Mouse (Mus musculus): ENCODE data around the gene Myo3b.
"Not testable (repeated sequence)": the region's sequence is repeated elsewhere in the genome, so short reads cannot be mapped to it uniquely, and the experiment has no call there.

Gene Myo3b

DNA sequence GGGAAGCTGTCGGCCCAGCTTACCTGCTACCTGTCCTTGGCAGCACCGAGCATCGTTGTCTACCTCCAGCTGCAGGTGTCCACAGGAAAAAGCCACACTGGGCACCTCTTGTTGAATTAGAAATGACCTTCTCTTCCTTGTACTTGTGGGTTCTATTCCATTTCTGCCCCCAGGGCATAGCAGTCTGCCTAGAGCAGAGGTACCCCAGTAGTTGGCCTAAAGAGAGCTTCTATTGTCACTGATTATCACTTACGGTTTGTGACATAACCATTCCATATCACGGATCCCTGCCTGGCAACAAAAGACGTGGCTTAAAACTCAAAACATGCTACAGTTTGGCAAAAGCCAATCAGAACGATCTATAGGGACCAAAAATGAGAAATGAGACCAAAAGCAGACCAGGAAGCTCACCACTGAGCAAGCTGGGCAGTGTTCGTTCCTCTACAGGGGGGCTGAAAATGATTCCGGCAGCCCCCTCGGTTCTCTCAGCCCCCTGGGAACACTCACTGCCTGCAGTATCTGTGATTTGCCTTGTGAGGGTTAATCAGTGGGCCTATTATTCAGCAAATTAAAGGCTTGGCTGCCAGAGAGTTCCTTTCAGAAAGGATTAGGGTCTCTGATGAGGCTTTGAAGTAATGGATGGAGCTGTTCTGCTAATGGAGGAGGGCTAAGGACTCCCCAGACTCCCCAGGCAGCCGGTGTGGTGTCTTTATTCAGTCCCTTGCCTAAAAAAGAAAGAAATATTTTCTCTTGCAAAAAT, 163.1 kb downstream of the Myo3b start:
- DNase-seq = no peak

DNA sequence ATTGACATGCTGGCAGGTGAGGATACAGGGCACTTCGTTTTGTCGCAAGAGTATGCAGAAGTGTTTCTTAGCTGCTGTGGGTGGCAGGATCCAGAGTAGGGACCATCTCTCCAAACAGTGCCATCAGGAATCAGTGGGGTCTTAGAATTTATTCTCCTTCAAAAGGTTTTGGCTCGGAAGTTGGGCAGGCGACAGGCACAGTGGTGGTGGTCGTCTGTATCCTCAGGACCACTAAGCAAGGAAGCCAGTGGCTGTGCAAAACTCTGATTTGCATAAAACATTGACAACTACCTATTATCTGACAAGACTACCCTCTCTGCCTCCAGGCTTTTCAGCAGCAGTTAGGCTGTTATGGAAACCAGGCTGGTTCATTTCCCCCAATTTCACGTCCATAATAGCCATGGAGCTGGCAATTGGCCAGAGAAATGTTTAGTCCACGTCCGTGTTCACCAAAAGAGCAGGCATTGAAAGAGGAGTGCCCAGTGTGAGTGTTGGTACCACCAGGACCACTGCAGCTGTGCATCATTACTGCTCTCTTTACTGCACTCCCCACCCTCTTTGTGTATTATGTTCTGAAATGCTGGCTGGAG, 163.7 kb downstream of the Myo3b start:
- no peak for DNase-seq

DNA sequence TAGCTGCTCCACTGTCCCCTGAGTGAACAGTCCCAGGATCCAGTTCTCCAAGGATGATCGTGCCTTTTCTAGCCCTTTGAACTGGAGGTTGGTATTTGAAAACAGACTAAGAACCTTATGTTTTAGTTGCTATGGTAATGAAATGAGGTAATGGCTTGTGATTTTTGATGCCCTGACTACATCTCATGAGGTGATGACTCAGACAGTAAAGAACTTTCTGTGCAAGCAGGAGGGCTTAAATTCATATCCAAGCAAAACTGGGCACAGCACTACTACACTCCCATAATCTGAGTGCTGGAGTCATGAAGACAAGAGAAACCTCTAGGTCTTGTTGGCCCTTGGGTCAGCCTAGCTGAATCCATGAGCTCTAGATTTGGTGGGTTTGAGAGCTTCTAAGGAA, 169.5 kb downstream of the Myo3b start:
- DNase-seq = no peak

DNA sequence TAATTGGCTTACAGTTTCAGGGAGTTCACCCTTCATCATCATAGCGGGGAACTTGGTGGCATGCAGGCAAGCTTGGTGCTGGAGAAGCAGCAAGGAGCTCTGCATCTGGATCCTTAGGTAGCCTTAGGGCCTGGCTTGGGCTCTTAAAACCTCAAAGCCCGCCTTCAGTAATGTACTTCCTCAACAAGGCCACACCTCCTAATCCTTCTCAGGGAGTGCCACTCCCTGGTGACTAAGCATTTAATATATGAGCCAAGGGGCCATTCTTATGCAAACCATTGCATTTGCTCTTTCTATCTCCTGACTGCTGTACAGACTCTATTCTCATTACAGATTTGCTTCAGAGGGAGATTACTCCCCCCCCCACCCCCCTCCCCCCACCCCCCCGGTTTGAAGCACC, 170.9 kb downstream of the Myo3b start:
- no peak for DNase-seq

DNA sequence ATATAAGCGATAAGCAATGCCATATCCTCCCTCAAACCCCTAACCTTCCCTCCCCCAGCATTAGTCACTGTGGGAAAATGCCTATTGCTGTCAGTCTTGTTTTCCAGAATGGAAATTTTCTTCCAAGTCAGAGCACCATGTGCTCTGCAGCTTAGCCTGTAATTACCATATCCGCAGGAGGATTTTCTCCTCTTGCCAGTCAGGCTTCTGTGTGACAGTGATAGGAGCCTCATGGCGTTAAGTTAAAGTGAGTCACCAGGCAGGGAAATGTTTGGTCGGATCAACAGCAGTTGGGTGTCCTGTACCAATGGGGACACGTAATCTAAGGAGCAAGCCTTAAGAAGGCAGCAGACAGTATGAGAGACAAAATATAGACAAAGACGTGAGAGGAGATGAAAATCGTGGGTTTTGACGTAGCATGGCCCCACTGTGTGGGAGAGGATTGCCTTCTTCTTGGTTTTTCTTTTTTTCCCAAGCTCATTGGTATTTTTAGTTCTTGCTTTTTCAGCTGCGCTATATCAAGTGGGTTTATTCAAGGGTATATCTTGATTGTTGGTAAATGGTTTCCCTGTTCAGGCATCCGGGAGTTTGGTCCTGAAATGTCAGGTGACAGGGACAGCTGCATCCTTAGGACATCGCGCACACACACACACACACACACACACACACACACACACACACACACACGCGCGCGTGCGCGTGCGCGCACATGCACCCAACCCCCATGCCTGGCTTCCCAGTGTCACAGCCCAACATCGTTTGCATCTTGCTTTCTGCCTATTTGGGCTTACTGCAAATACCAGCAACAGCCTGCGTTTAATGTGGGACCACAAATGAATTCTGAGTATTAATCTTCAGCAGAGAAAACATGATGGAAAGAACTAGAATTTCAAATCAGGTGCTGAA, 171.8 kb downstream of the Myo3b start:
- DNase-seq = peak; percentile 75

DNA sequence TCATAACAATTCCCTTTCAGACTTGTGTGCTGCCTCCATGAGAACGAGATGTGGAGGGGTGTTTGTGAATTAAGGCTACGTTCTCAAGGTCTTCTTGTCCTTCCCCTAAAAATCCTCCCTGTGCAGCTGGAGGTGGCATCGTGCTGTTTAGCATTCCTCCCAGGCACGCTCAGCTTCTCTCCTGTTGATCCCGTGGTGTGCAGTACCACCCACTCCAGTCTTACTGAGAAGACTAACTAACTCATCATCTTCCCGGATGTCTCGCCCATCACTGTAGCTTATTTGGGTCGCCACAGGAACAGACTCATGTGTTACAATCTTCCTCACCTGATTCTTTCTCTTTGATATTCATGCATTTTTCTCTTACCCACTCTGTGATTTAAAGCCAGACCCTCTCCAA, 175.5 kb downstream of the Myo3b start:
- peak; percentile 83 for DNase-seq

DNA sequence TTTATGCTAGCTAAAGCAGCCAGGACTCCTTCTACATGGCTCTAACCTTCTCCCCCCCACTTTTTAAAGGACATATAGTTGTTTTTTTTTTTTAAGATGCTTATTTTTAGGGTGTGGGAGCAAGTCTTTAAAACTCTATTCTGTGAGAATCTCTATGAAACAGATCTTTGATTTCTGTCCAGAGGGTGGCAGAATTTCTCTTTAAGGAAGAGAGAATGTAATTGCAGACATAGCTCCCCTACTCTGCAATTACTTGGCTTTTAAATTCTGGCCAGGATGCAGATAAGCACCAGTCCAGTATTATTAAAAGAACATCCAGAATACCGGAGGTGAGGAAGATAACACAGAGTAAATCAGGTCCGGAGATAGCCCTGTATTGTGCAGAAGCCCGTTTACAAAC, 178.9 kb downstream of the Myo3b start:
- DNase-seq = no peak

DNA sequence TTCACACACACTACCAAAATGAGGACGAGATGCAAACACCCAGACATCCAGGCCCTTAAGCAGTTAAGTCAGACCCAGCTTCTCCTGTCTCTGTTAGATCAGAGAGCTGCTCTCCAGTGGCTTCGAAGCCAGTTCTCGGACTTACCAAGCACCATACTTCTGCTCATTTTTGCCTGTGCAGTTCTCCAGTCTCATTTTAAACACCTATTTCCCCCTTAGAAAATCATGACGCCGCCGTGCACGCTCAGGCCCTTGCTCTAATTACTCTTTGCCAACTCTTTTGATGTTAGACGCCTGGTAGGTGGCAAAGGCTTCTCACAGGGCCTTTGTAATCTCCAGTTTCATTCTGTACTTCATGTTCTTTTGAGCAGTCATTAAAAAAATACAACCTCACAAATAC, 179.5 kb downstream of the Myo3b start:
- DNase-seq = no peak

DNA sequence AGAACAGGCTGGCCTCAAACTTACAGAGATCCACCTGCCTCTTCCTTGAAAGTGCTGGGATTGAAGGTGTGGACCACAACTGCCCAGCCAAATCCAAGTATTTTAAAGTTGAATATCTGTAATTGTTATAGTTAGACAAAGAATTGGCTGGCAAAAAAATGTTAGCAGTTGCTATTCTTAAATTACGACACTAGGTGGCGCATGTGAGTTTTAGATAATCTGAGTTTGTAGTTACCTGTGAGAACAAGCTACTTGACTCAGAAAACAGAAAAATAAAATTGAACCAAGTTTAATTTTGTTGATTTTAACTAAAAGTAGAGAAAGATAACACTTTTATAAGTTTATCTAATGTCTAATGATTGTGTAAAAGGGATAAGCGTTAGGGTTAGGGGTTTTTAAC, 187.8 kb downstream of the Myo3b start:
- DNase-seq = no peak

DNA sequence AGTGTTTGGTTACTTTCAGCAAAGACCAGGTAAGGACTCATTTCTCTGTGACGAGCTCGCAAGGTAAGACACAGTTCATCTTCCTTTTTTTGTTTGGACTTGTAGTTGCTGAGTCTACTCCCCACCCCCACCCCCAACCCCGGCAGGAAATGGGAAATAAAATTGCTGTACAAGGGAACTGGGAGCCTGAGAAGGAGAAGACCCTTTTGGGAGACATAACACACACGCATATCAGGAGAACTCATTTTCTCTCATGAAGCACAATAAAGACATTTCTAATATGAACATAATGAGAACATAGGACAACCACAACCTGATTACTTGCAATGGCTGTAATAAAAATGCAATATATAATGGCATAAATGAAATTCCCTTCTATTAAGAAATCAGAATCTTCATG, 195.5 kb downstream of the Myo3b start:
- not testable (repeated sequence) for DNase-seq

DNA sequence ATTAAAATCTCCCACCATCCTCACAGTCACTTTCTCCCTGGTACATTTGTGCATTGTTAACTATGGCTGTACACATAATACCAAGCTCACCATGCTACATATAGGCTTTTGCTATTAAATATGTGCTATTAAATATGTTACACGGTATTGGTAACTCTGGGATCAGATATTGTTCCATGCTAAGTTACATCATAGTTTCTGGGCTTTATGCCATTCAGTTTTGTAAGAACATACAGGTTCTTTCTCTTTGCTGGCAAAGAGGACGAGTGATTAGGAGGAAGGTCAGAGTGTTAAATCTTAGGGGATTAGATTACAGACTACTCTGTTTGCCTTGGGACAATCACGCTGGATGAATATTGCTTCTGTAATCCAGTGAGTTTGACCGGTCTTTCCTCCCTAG, 207.1 kb downstream of the Myo3b start:
- no peak for DNase-seq

DNA sequence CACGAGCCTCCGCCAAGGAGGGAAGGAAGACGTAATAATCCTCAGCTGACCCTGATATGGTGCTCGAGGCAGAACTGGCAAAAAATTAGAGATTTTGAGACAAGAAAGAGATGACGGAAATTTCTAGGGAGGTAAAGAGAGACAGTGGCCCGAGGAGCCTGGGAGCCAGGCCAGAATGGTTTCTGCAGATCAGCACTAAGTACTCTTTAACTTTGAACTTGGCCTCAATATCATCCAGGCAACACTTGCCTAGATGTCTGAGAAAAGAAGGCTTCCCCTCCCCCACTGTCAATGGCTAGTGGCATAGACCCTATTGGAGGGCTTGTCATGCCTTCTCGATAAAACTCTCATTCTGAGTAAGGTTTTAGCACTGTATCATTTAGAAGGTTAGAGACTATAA, 209.7 kb downstream of the Myo3b start:
- no peak for DNase-seq

DNA sequence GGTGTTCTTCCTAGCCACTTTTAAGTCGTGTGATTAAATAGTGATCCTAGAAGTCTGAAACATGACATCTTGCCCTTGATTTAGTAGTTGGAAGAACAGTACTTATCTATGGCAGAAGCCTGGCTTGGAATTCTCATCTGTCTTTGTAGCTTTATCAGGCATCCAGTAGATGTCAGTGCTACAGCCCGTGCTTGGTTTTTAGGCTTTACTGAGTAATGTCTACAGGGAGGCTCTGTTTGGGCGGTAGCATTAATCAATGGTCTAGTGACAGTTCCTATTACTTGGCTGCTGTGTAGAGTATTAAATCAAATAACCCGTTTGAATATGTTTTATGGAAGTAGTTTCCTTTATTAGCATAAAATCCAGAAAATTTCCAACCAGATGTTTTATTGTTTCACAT, 210.9 kb downstream of the Myo3b start:
- no peak for DNase-seq

DNA sequence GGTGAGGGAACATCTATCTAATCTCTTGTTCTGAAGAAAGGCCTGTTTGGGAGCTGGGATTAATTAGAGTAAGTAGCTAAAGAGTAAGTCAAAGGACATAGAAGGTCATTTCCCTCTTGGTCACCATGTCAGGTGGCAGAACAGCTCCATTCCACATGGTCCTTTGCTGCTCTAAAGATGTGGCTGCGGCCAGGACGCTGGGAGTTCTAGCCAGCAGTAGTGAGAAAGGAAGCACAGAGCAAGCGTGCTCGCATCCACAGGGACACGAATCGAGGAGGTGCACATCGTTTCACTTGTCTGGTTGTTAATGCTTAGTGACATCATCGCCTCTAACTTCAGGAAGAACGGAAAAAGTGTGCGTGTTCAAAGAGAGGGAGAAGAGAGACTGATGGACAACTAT, 212.3 kb downstream of the Myo3b start:
- DNase-seq = no peak

DNA sequence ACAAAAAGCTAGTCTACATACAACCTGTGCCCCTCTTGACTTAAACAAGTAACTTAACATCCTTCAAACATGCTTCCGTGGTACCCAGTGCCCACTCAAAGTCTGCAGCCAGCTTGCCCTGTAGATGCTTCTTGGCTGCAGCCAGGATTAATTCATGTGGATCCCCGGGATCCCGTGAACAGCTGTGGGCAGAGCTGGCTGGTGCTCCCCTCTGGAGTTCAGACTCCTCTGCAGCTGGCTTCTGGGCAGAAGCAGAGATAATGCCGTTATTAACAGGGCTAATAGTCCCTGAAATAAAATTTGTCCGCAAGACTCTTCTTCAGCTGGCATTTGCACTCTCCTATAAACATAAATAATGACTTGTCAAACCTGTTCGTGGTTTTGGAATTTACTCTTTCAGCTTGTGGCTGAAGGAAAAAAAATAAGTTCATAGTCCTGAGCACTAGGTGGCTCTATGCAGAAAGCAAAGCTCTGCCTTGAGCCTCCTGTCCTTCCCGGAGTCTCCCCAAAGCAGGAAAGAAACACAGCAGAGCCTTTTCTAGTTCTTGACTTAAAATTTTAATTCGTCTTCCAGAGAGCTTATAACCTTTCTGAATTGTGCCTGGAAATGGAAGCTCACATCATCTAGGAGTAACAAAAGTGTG, 220.6 kb downstream of the Myo3b start:
- DNase-seq = peak; percentile 16

DNA sequence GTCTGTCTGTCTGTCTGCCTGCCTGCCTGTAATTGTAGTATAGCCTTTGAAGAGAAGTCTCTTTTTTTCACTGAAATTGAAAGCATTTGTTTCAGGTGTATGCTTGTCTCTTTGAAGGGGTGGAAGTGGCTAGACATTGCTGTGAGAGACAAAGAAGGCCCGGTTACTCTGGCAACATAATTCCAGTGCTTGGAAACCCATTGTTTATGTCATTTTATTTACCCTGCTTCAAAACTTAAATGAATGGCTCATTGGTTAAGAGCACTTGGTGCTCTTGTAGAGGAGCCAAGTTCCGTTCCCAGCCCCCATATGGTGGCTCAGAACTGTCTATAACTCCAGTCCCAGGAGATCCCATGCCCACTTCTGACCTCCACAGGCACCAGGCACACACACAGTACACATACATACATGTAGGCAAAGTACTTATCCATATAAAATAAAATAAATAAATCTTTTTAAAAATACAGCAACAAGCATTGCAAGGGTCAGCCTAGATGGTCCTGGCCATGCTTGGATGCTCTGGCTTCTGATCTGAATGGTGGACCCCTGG, 221.8 kb downstream of the Myo3b start:
- no peak for DNase-seq

DNA sequence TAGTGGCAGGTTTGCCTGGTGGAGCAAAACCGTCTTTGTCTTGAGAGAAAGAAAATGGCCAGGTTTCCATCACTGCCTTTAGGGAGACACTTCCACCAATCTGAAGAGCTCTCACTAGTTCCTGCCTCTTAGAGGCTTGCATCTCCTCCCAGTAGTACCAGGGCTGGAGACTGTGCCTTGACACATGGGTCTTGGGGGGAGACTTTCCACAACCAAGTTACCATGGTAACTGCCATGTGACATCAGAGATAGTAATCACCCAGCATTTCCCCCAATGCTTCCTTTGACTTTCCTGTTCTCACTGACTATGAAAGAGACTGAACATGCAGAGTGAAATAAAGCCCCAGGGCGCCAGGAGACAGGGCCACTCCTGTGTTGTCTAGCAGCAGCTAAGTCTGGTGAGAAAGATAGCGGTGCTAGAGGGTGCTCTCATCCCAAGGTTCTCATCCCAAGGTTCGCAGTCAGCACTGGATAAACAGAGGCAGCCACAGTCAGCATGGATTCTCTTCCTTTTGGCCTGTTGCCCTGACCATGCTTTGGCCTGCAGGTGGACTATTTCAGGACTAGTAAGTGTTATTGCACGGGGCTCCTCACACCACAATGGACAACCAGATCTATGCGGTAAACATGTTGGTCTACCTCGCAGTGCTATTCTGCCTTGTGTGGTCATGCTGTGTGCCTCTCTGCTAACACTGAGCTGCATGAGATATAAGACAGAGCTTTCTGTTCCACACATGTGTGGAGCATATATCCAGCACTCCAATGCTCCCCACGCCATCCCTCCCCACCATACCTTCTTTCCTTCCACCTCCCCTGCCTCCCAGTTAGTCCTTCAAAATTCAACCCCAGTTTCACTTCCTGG, 223.0 kb downstream of the Myo3b start:
- DNase-seq = no peak

DNA sequence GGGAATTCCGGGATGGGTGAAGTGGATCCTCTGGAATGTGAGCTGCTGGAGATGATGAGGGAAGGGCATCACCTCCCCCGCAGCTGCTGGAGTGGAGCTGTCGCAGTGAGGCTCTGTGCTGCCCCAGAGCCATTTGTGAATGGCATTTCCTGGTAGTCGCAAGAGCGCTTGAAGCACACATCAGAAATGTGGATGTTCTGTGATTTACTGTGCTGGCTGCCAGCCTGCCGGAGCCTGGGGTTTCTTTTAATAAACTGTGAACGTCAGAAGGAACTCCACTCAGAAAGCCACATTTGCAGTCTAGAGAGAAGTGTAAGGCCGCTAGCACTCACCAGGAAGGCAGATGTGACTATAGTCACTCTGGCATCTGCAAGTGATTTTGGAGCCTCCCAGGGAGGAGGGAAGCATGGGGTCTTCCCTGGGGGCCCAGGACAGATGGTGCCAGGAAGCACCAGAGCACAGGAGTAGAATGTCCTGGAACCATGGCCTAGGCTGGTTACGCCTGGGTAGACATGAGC, 223.7 kb downstream of the Myo3b start:
- DNase-seq = peak; percentile 51

DNA sequence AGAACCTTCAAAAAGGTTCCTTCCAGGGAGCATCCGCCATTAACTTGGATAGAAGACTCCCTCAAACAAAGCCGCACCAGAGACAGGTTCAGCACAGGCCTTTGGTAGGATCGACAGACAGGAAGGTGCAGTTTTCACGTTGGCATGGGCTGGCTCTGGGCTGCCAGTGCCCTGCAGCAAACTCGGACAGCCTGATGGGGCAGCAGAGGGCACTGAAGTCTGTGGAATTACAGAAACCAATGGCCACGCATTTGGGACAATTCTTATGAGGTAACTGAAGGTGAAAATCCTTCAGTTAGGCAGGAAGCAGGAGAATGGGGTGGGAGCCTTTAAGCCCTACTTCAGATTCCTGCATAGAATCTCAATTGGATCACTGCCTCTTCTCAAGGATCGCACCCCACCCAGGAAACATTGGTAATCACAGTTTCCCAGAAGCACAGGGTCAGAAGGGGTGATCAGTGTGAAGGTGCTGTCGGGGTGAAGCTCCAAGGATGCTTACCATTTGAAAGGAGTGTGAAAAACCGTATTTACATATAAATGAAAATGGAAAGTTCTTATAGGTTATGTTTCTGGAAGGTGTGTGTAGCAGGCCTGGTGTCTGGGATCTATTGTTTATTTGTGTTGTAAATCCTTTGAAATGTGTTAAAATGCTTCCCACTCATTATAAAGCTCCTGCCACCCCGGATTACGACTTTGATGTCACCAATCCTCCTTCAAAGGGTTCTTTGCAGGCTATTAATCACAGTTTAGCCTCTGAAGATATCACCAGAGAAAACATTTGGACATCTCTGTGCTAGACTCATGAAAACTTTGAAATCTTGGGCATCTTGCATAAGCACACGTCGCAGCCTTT, 239.7 kb downstream of the Myo3b start:
- DNase-seq = no peak

DNA sequence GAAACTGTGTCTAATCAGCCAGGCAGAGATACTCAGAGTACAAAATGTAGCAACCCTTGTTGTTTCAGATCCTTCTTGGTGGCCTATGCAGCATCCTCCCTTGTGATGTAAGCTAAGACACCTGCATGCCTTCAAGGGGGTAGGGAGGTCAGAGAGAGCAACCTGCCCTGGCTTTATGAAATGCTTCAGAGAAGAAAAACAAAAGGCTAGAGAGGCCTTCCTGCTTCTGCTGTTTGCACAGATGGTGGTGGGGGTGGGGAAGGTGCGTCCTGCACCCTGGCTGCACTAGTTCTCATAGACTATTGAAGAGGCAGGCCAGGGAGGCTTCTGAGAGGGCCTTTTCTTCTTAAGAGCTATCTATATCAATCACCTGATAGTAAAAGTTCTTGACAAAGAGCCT, 245.2 kb downstream of the Myo3b start:
- no peak for DNase-seq

DNA sequence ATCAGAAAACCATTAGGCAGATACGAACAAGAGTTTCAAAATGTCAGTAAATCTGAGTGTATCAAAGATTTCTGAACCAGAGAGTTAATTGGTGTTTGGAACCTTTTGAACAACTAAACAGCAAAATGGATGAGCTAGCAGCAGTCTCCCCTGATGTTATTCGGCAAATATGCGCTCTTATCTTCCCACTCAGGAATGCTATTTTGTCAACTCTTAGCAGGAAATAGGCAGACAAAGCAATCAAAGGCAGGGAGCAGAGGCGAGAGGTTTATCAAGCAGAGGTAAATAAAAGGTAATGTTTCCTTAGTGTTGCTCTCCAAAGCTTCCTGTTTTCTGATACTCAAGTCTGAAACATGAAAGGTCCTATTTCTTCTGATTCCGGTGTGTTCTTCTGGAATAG, 252.1 kb downstream of the Myo3b start:
- no peak for DNase-seq
